Mouse (Mus musculus) adrenal gland, postnatal 14 days (tissue): ENCODE measurements around the gene Zfhx3. TPM values are rescaled to one million over a fixed set of nuclear protein-coding genes. Genes with fewer than 3 reads are reported as not detected.
A peak's percentile ranks its signal among the peaks of the same experiment; 100 is the strongest.

Experiments
- DNase-seq: peaks from one replicate; pipeline ENCODE4 v3.0.0; 2021; ENCODE audit warnings: mixed read lengths
- total RNA-seq: library from RNA; stranded (reverse); gene quantifications from 2 replicates; pipeline ENCODE4 v1.2.3, GENCODE M21; 2021

Zfhx3 gene
- total RNA-seq, 1 experiment from 2014 or later: 43.5 TPM

DNA sequence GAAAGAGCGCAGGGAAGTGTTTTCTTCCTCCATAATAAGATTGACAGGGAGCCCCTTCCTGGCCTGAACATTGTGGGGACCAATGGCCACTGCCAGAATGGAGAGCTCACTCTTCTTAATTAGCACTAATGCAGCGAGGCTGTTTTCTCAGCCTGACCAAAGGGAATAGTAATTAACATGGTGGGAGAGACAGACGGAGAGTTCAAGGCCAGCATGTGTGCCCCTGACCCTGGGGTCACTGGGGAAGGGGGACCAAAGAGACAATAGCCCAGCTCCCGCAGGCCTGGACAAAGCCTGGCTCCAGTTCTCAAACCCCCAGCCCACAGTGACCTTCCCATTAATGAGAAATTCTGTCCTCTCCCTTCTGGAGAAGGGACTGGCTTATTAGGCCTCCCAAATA is 419.0 kb downstream of the Zfhx3 start:
- DNase-seq: no peak

DNA sequence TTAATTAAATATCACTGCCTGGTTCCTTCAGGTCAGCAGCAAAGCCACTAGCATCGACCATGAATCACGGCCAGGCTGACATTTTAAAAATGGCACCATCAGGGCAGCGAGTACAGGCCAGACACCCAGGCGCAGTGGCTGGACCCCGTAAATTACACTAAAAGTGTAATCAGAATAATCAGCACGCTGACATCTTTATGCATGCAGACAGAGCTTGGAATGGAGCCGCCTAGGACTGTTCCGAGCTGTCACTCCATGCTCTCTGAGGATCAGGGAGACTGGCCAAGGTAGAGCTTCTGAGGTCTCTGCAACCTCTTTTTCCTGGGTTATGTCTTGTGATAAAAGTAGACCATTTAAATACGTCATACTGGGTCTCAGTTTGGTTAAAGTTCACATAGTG is 420.0 kb downstream of the Zfhx3 start:
- no peak for DNase-seq

GRCm38 (mm10) chr8:108363435-108363834 is 421.0 kb downstream of the Zfhx3 start:
- no peak for DNase-seq

GRCm38 (mm10) chr8:108363856-108364255 is 421.4 kb downstream of the Zfhx3 start:
- no peak for DNase-seq

DNA sequence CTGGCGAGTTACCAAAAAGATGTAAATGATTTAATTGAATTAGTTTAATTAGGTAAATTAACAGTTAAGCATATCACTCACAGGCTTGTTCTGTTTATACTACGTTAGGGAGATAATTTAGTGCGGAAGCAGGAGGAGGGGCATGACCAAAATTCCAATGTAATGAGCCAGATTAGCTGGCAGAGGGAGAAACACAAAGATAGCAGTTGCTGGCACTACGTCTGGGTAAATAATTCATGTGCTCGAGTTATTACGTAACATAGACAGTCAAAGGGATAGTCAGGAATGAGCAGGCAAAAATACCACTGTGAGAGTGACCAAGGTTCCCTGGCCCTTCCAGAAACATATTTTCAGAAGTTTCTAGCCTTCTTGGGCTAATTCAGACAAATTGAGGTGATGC is 426.6 kb downstream of the Zfhx3 start:
- DNase-seq: peak; percentile 60

DNA sequence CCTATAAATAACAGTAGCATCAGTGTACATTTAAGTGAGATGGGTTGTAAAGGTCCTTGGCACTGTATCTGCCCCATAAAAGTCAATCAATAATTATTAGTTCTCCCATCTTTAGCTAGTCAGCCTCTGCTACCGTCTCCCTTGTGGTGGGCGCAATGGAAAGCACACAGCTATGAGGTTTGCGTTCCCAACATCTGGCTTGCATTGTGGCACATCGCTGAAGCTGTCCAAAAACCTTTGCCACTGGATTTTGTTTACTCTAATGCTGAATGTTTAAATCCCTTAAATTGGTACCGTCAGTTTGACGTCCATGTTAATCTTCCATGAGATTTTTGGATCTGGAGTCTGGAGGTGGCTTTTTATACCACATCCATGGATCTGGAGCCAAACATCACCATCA is 428.3 kb downstream of the Zfhx3 start:
- DNase-seq: no peak

- DNase-seq: no peak
Observed at GRCm38 (mm10) chr8:108373046-108373445, 430.6 kb downstream of the Zfhx3 start.

GRCm38 (mm10) chr8:108378036-108378435 is 435.6 kb downstream of the Zfhx3 start:
- no peak for DNase-seq

GRCm38 (mm10) chr8:108383121-108383520 is 440.7 kb downstream of the Zfhx3 start:
- DNase-seq: no peak

GRCm38 (mm10) chr8:108387160-108387912 is 444.9 kb downstream of the Zfhx3 start:
- peak; percentile 72 for DNase-seq

DNA sequence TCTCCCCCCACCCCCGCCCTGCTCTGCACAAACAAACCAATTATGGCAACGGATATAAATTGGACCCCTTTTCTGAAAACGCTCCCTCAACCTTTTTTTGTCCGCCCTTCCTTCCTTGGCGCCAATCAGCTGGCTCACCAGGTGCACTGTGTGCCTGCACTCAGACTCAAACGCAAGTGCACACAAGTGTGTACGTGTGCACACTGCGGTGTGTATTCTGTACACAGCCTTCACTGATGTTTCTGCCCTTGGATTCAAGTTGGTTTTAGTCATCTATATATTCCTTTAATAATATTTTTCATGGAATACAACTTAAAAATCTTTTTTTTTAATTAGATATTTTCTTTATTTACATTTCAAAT is 445.4 kb downstream of the Zfhx3 start:
- no peak for DNase-seq

GRCm38 (mm10) chr8:108392909-108393308 is 450.5 kb downstream of the Zfhx3 start:
- DNase-seq: no peak

DNA sequence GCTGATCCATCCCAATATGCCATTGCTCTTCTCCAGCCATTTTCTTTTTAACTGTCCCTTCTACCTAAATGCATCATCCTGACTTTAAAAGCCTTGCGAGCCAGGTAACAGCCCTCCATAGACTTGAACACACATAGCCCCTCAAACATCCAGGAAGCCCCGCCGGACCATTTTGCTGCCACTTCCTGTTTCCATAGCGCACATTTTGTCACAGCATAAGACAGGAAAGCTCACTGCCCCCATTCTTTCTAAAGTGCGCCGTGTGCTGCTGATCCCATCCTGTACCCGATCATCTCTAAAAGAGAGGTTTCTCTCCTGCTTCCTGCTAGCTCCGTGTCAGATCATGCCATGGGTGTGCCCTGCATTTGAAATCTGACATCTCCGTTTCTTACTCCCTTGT is 459.7 kb downstream of the Zfhx3 start:
- no peak for DNase-seq

DNA sequence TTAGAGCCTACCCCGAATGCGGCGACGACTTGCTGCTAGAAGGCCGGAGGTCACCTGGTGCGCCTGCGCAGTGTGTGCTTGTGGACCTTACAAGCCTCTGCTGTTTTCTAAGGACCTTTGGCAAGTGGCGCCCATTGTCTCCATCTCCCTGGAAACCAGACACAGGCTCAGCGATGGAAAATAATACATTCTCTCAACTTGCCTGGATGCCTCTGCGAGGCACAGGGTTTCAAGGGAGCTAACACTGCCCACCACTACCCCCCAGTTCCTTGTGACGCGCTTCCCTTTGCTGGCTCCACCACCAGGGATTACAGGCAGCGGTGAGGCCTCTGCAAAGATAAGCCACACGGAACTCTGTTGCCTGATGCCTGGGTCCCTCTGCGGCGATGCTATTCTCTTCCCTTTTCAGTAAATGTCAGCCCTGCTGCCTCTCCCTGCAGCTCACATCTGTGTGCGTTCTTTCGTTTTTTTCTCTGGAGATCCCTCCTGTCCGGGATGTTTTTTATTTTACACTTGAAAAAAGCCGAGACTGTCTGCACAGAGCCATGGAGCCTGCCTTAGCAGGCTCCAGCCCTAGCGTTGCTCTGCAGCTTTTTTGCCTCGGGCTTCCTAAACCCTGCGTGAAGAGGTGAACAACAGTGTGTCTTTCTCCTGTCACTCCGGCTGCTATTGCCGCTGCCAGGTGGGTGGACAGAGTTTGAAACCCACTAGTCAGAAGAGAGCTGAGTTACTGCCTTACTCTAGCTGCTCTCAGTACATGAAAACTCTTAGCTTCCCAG is 464.5 kb downstream of the Zfhx3 start:
- DNase-seq: no peak

DNA sequence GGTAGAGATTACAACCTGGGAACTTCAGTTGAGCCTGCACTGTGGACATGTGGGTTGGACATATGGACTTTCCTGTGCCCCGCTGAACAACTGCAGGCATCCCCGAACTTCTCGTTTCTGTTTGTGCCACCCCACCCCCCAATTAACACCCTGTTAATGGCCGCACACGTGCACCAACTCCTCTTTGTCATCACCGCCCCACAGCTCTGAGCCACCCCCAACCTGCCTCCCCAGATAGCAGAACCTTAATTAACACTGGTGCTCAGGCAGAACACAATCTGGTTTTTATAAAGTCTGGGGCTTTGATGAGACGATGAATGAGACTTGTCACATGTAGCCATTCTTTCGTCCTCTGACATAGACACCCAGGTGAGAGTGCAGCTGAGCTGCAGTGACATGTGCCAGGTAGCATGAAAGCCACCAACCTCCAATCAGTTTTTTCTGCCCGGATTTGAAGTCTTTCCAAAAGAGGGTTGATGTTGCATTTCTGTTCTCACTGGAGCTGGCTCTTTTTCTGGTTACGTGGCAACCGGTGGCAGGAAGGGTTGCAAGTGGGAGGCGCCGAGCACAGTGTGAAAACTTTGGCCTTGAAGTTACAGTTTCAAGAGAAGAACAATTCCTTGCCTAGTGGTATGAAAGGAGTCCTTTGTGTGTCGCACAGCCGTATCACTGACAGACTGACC is 476.9 kb downstream of the Zfhx3 start:
- no peak for DNase-seq

DNA sequence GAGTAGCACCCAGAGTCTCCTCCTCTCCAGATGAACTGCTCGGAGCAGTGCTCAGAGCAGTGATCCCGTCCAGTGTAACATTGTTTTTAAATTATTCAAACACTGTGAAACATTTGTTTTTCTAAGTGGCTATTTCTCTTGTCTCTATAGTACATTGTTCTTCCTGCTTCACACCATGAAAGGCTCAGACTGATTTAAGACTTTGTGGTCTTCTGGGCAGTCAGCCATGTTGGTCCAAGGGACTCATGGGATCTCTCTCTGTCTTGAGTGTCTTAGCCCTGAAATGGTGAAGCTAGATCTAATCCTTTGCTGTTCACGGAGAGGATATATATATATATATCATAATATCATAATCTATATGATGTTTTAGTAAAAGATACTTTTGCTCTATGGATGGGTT is 480.1 kb downstream of the Zfhx3 start:
- DNase-seq: no peak

DNA sequence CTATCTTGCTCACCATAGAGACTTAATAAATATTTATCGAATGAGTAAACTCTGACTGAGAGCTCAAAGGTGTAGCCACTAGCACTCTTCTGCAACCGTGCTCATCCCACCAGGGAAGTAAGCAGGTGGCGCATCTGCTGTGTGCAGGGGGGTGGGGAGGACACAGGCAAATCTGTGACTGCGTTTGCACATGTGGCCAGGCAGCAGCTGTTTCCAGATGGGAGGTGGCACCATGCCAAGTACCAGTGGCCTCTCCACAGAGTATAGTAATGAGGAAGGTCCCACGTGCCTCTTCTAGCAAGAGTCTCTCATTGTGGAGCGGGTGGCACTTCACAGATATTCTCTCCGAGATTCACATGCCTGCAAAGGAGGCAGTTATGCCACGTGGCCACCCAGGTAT is 481.9 kb downstream of the Zfhx3 start:
- DNase-seq: no peak

DNA sequence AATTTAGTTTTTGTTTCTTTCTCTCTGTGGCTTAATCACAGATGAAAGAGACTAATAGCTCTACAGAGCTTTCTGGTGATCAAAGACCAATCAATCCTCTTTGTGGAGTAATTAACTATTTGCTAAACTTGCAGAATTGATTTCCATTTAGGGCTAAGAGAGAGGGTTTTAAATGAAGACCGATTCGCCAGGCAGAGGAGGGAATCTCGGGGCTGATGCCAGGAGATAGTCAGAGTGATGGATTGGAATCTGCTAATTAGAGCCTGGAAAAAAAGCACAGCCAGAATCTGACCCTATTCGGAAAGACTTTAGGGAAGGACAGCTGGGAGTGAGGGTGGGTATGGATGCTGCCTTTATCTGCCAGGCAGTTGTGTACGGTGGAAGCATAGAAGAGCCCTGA is 490.9 kb downstream of the Zfhx3 start:
- DNase-seq: no peak

- DNase-seq: no peak
Observed at GRCm38 (mm10) chr8:108434510-108434909, 492.1 kb downstream of the Zfhx3 start.

- DNase-seq: no peak
Observed at GRCm38 (mm10) chr8:108436336-108436735, 493.9 kb downstream of the Zfhx3 start.

GRCm38 (mm10) chr8:108437316-108437830 is 494.9 kb downstream of the Zfhx3 start:
- DNase-seq: no peak

DNA sequence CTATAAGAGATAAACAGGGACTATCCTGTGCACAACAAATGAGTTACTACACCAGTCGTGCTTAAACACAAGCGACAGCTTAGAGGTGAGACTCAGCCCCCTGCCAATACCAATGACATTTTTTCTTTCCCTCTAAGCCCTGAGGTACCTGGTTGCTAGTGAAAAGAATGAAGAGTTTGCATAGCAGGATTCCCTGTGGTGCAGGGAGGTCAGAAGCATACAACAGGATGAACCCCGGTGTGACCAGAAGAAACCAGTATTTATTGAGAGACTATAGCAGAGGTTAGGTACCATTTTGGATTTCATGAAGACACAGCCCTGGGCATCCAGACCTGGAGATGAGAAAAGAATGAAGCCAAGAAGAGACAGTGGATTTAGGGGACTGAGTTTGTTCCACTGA is 498.0 kb downstream of the Zfhx3 start:
- no peak for DNase-seq

GRCm38 (mm10) chr8:108450847-108451246 is 508.4 kb downstream of the Zfhx3 start:
- DNase-seq: no peak
